Mouse (Mus musculus) liver, embryonic 12.5 days (tissue): ENCODE measurements around the gene Npat. TPM values are rescaled to one million over a fixed set of nuclear protein-coding genes. Genes with fewer than 3 reads are reported as not detected.

Experiments
- polyA plus RNA-seq: library from polyadenylated mRNA; unstranded; fragments of >200 nt; fragmentation: Nextera tagmentation; extraction: Ambion mirVana; gene quantifications from 2 replicates; pipeline ENCODE4 v1.2.1, GENCODE M21; 2016

Npat gene
- polyA plus RNA-seq, 1 experiment from 2014 or later, result 12.4 TPM

Other genes with a start within 250 kb of the Npat start
- 0.23 and 0.46 TPM in 2 replicates for gene Exph5, start 235.4 kb upstream of the Npat start, polyA plus RNA-seq
- gene Kdelc2, start 153.0 kb upstream of the Npat start, polyA plus RNA-seq, result 7.3 and 8.3 TPM in 2 replicates
- 0.89 and 1.0 TPM in 2 replicates for gene 4930550C14Rik, start 134.7 kb upstream of the Npat start, polyA plus RNA-seq
- gene Atm, start 307 bp upstream of the Npat start, polyA plus RNA-seq, result 5.8 and 7.4 TPM in 2 replicates
- gene Acat1, start 73.3 kb downstream of the Npat start, polyA plus RNA-seq, result 47.9 and 49.4 TPM in 2 replicates
- 20.3 and 23.3 TPM in 2 replicates for gene Cul5, start 133.0 kb downstream of the Npat start, polyA plus RNA-seq
- gene Rab39, start 169.2 kb downstream of the Npat start, polyA plus RNA-seq, result 0.43 and 0.51 TPM in 2 replicates
- gene Slc35f2, start 234.5 kb downstream of the Npat start, polyA plus RNA-seq, result 0.52 and 0.67 TPM in 2 replicates